Comparison of ENCODE assay signal across 8 mouse cellular contexts in the genomic region with DNA sequence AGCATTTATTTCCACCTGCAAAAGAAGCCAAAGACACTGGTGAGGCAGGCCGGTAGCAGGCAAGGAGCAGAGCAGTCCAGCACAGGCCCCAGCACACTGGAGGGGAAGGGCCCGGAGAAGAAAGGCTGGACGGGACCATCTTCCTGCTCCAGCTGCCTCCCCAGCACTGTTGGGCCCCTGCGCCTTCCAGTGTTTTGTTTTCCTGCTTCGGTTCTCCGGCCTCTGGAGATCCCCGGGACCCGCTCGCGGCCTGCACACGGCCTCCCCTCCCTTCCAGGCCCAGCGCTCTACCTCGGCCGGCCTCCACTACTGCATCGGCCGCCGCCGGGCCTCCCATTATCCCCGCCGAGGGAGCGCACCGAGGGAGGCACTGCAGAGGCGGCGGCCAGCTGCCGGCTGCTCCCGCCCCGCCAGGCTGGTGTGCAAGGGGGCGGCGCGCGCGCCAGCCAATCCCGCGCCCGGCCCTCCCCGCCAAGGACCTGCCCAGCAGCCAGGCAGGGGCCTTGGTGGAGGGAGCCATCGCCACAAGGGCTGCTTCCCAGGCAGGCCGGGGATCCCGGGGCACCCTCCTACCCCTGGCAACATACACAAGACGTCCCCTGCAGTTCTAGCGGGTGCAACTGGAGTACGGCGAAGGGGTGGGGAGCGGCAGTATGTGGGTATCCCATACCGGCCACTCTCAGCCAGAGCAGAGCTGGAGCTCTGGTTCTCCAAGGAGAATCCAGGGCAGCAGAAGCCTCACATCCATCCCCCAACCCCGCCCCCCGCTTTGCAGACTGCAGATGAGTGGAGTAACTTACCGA. TPM values are rescaled to one million over a fixed set of nuclear protein-coding genes. Genes with fewer than 3 reads are reported as not detected.
DNase-seq lines count a peak whose midpoint lies in the region; ATAC-seq lines count a peak whose summit lies in the region.

No protein-coding gene starts in this region.

- peak; percentile 95 for DNase-seq in NIH3T3 (ENCODE audit: low read depth)
- peak; percentile 87 to 91 for DNase-seq in cerebellum, postnatal 10 days
- DNase-seq in frontal cortex, adult 2 months (ENCODE audit: extremely low spot score in 1 of 2, low spot score in 1 of 2): peak; percentile 64 to 89
- DNase-seq in hindbrain, embryonic 10.5 days (ENCODE audit: low spot score): peak; percentile 87
- peak; percentile 92 for DNase-seq in layer of hippocampus, adult 9-11 months
- DNase-seq in ovary, adult 18-20 months (ENCODE audit: low spot score): peak; percentile 89
- DNase-seq in thymus, adult 18-20 months: peak; percentile 70 to 77

- peak; percentile 93 for ATAC-seq in lung, embryonic 16.5 days (ENCODE audit: low read depth)

- H3K9me3 ChIP-seq in hindbrain, embryonic 10.5 days: no peaks in the 10 kb centered on the region
- H3K9me3 ChIP-seq in lung, embryonic 16.5 days (ENCODE audit: control insufficient read depth, low read length): no peaks in the 10 kb centered on the region

- WGBS in hindbrain, embryonic 10.5 days: under 1% methylated on average over 48 of the region's 48 CpGs
- WGBS in lung, embryonic 16.5 days: under 1% methylated on average over 46 of the region's 48 CpGs

- H3K27ac ChIP-seq in hindbrain, embryonic 10.5 days: peak overlapping the region; percentile 97
- H3K27ac ChIP-seq in lung, embryonic 16.5 days (ENCODE audit: low read length): peak overlapping the region; percentile 93

- H3K9ac ChIP-seq in lung, embryonic 16.5 days (ENCODE audit: low read length): peak overlapping the region; percentile 79

- H3K4me1 ChIP-seq in hindbrain, embryonic 10.5 days (replicated peaks): peaks cover 97% of the 10 kb centered on the region
- peaks cover 62% of the 10 kb centered on the region for H3K4me1 ChIP-seq in lung, embryonic 16.5 days (replicated peaks; ENCODE audit: control insufficient read depth, insufficient read depth, low read length)

- H3K4me2 ChIP-seq in lung, embryonic 16.5 days (ENCODE audit: low read depth, low read length): peak overlapping the region; percentile 82

- peaks cover 58% of the 10 kb centered on the region for H3K36me3 ChIP-seq in hindbrain, embryonic 10.5 days
- peaks cover 5% of the 10 kb centered on the region for H3K36me3 ChIP-seq in lung, embryonic 16.5 days (ENCODE audit: control insufficient read depth, insufficient read depth, low read length)

- peak overlapping the region; percentile 79 for H3K4me3 ChIP-seq in hindbrain, embryonic 10.5 days
- peak overlapping the region; percentile 74 for H3K4me3 ChIP-seq in lung, embryonic 16.5 days (ENCODE audit: low read length)

- no peaks in the 10 kb centered on the region for H3K27me3 ChIP-seq in hindbrain, embryonic 10.5 days (ENCODE audit: insufficient read depth, poor library complexity, severe bottlenecking)
- no peaks in the 10 kb centered on the region for H3K27me3 ChIP-seq in lung, embryonic 16.5 days (ENCODE audit: control insufficient read depth, insufficient read depth, low read depth, low read length)

RNA-seq across cellular contexts. Expression of gene Tet3, which starts 17.4 kb away (rescaled TPM):
- polyA plus RNA-seq in frontal cortex, adult 2 months (2012; rRNA removed): 18.9 and 19.6 TPM in 2 replicates
- 51.1 and 56.5 TPM in 2 replicates for polyA plus RNA-seq in hindbrain, embryonic 10.5 days (2016; fragmentation: Nextera tagmentation; extraction: Ambion mirVana)
- polyA plus RNA-seq in lung, embryonic 16.5 days (2015; fragmentation: Nextera tagmentation; extraction: Ambion mirVana): 43.8 and 47.1 TPM in 2 replicates

Comparison
In these comparisons a context has a peak if more than half of its experiments do, and no peak if none do; other contexts are left out.
1. Peak in every context shown above with its lines: DNase-seq, ATAC-seq, H3K4me3 ChIP-seq and H3K27ac ChIP-seq.